Mouse (Mus musculus) cerebellum, postnatal 14 days (tissue): ENCODE measurements at regions not wholly inside any gene's neighbourhood (a gene's known extent, or its start where the extent isn't known, plus 50 kb on each side); places are given as distances from the start of the nearest gene placed in this dataset.

Source experiments
- DNase-seq, 2 experiments: peaks; one replicate each; pipeline ENCODE4 v3.0.0; 2021; ENCODE audit warnings: mixed read lengths in 2 of 2

DNA sequence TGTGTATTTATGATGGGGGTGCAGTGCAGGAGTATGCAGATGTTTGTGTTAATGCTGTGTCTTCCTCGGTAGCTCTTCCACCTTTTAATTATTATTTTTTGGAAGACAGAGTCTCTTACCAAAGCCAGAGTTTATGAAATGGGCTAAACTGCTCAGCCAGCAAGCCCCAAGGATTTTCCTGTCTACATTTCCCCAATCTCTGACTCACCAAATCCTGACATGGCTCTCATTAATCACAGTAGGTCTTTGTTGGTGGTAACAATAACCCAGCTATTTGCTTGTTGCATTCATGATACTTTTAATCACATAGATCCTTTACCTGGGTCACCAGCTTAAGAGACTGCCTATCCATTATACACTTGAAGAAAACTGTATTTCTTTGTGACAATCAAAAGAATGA lies 427.8 kb upstream of the Rgma start:
- no peak for DNase-seq

- no peak for DNase-seq
These were observed 427.3 kb upstream of the Rgma start for GRCm38 (mm10) chr7:72948026-72948425.

DNA sequence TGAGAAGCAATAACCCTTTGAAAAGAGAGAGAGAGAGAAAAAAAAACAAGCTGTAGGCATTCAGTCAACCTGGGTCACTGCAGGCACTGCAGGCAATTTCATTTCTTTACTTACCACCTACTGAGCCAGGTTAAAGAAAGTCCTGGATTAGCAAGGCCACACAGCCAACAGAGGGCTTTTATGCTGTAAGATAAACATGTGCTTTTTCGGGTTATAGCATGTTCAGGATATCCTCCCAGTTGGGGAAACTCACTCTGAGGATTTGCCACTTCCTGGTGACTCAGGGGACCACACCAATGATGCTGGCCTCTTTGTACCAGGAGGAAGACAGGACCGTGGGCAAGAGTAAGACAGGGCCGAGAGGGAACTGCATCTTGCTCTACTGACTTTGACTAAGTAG lies 426.6 kb upstream of the Rgma start:
- peak in 1 of 2 experiments; percentile 11 for DNase-seq

GRCm38 (mm10) chr7:72949886-72950285 lies 425.4 kb upstream of the Rgma start:
- no peak for DNase-seq

DNA sequence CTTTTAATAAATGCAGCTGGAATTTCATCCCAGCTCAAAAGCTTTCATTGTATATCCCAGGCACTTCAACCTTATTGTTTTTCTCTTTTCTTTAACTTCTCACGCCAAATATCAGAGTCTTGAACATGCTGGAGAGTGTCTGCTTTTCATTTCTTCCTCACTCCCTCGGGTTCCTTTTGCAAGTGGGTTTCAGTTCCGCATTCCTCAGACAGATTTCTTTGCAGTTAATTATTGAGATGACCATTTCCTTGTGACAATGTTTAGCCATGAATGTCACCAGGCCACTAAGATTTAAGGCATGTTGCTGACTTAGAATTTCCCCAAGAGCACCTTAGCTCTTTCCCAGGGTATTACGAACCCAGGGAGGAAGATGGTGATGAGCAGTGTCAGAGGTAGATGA lies 417.6 kb upstream of the Rgma start:
- DNase-seq, result no peak

- DNase-seq, result no peak
These were observed 414.0 kb upstream of the Rgma start for GRCm38 (mm10) chr7:72961321-72961720.

- peak in 1 of 2 experiments; percentile 15 for DNase-seq
These were observed 412.5 kb upstream of the Rgma start for GRCm38 (mm10) chr7:72962815-72963214.

DNA sequence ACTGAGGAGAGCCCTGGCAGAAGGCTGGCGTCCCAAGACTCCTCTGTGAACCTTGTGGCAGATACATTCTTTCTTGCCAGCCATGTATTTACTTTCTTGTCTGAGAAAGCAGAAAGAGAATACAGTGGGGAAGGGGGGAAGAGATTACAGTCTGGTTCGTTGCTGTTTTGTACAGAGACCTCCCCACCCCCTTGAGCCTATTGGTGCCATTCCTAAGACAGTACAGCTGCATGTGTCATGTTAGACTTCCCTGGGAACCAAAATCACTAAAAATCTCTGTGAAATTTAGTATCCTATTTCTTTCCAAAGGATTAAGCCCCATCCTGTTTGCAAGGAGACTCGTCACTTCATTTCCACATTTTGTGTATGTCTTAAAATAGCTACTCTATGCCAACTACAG lies 411.4 kb upstream of the Rgma start:
- DNase-seq, result no peak

- DNase-seq, result no peak
These were observed 407.1 kb upstream of the Rgma start for GRCm38 (mm10) chr7:72968193-72968592.

- DNase-seq, result peak in 1 of 2 experiments; percentile 24
These were observed 403.6 kb upstream of the Rgma start for GRCm38 (mm10) chr7:72971506-72972267.

DNA sequence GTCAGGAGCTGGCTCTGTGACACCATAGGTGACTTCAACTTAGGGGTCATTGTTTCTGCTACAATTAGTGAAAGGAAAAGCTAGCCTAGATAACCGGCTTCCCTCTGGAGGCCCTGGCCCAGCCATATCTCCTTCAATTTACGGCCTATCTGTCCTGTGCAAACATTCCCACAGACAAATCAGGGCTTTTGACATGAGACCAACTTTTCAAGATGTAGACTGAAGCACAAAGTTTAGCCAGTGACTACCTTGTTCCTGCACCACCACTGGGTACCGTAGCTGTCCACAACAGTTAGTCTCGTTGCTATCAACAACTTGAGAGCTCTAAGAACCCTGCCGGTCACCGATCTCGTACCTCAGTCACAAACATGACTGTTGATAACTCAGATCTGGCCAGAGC lies 402.9 kb upstream of the Rgma start:
- DNase-seq, result no peak

GRCm38 (mm10) chr7:72973771-72974170 lies 401.5 kb upstream of the Rgma start:
- no peak for DNase-seq

- DNase-seq, result no peak
These were observed 400.9 kb upstream of the Rgma start for GRCm38 (mm10) chr7:72974384-72974783.

GRCm38 (mm10) chr7:72990559-72991429 lies 384.5 kb upstream of the Rgma start:
- DNase-seq, result no peak

- peak; percentile 9 to 24 for DNase-seq
These were observed 376.9 kb upstream of the Rgma start for GRCm38 (mm10) chr7:72998374-72998773.

DNA sequence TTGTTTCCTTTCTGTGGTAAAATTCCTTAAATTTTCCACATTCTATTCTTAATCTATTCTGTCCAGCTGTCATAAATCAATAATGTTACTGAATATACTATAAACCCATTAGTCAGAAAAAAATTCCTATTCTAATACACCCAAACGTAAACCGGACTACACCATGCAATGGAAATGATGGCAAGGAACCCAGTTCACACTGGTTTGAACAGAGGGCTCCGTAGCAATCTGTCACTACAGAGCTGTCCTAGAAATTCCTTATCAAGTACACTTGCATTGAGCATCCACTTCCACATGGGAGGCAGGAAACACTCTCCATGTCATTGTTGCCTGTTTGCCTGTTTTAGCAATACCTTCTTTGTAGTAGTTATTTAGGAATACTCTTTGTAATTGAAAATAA lies 356.2 kb upstream of the Rgma start:
- peak; percentile 46 to 52 for DNase-seq

DNA sequence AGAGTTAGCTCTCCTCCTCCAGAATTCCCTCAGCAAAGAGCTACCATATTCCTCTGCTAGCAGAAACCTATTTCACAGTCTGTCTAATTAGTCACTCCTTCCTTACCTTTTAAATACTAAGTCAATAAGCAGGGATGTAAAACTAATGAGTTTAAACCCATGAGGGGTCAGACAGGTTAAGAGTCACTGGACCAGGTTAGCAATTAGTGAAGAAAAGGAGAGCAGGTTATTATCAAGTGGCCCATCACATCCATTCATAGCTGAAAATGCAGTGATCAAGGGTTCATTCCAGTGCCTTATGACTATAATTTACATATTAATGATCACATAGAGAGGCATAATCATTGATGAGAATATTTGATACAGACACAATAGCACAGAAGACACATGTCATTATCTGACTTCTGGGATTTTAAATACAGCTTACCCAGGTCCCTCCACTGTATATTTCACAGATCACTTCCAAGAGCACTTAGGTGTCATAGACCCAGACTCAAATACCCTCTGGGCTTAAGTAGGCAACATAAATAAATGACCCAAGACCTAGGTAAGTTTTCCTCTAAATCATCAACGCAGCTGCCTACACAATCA lies 355.4 kb upstream of the Rgma start:
- DNase-seq, result no peak

DNA sequence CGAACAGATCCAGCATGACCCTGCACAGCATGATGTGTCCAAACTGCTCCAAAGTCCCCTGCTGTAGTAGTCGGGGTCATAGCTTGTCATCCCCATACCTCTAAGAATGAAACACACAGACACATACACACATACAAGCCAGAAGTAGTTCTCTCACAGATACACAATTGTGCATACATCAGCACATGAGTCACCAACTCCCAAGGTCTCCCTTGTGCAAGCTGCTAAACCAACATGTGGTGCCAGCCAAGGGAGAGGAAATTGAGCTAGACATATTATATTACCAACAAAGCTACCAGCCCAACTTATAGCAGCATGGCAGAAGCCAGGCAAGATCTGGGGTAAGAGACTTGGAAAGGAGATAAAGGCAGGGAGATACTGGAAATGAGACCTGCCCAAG lies 353.5 kb upstream of the Rgma start:
- DNase-seq, result no peak

DNA sequence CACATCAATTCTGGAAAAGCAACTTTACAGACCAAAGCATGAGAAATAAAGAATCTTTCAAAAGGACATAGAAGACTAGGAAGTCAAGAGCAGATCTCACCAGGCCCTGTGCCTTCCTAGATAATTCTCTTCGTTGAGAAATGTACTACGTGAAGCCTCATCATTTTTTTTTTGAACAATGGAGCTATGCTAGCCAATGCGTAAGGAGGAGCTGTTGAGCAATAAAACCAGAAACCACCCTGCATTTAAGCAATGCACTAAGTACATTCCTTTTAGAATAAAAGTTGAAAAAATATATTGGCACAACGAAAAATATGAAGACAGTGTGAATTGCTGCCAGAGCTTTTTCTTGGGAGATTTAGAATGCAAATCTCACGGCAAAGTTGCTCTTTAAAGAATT lies 349.7 kb upstream of the Rgma start:
- no peak for DNase-seq

- no peak for DNase-seq
These were observed 346.4 kb upstream of the Rgma start for GRCm38 (mm10) chr7:73028952-73029351.

- no peak for DNase-seq
These were observed 343.9 kb upstream of the Rgma start for GRCm38 (mm10) chr7:73031407-73031806.

DNA sequence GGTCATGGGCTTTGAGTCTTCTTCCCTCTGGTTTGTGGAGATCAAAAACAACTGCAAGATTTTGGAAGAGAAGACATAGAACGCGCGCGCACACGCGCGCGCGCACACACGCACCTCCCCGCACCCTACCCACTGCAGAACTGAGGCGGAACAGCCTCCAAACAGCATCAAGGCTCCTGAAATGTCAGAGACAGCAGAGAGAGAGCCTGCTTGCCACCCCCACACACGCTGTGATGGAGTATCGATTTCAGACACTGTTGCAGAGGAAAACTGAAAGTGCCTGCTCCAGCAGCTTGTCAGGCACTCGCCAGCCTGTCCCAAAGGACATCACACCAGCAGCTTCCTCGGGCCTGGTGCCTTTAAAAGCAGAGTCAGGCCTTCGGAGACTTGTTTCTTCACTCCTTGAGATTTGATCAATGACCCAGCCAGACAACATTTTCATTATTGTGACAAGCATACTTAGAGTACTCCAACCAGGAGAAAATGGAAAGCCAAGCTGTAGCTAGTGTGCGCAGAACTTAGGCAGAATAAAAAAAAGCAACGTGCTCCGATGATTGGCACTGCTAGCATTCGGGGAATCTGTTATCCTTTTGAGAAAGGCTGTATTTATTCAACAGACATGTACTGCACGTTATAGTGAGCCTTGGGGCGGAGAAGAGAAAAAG lies 342.9 kb upstream of the Rgma start:
- DNase-seq, result no peak
